Mouse (Mus musculus) urinary bladder, postnatal 25 days (tissue): ENCODE measurements at regions not wholly inside any gene's neighbourhood (a gene's known extent, or its start where the extent isn't known, plus 50 kb on each side); places are given as distances from the start of the nearest gene placed in this dataset.

Experiments
- DNase-seq: peaks from one replicate; pipeline ENCODE4 v3.0.0; 2022; ENCODE audit warnings: low spot score

GRCm38 (mm10) chrX:145848937-145849783 is 344.2 kb upstream of the Amot start:
- peak; percentile 2 for DNase-seq

- no peak for DNase-seq
Measured at GRCm38 (mm10) chrX:145833106-145833505, 328.1 kb upstream of the Amot start.

DNA sequence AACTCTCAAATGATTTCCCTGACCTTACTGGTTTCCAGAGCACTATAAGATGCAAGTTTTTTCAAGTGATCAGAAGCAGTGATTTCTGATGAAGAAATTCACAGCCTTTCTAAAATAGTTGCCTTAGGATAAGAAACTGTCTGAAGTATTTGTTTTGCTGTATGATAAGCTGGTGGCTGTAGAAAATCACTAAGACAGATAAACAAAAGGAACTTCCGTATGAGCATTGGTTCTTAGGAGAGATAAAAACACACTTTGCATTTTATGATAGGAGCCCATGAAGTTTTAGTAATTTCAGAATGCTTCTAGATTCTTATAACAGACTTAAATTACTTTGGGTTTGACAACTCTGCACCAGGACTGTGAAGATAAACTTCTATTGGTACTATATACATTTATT is 308.0 kb upstream of the Amot start:
- DNase-seq: no peak
